In genomic region chr6:6909586-6909985, GRCm38 (mm10) we compare ENCODE assay signal across 12 mouse cellular contexts. TPM values are rescaled to one million over a fixed set of nuclear protein-coding genes. Genes with fewer than 3 reads are reported as not detected.
DNase-seq lines count a peak whose midpoint lies in the region; ATAC-seq and TF ChIP-seq lines count a peak whose summit lies in the region.
"Had no signal": no experiment of that assay in that cellular context is flagged by ENCODE, and none has a peak within 500 bp of the region (broad histone marks: within the 10 kb centered on the region; RNA-seq: fewer than 3 reads in every experiment).

No protein-coding gene starts in this region.

- no peaks in the 10 kb centered on the region for H3K27me3 ChIP-seq in lung, postnatal 0 days (replicated peaks; ENCODE audit: insufficient read depth, low read length)
- no peaks in the 10 kb centered on the region for H3K27me3 ChIP-seq in midbrain, embryonic 13.5 days
- H3K27me3 ChIP-seq in hindbrain, embryonic 12.5 days, result no peaks in the 10 kb centered on the region
- H3K27me3 ChIP-seq: embryonic facial prominence, embryonic 12.5 days; hindbrain, embryonic 13.5 days; stomach, embryonic 15.5 days had no signal

- H3K4me3 ChIP-seq in lung, postnatal 0 days (ENCODE audit: low read depth, low read length), result no peak overlapping the region
- H3K4me3 ChIP-seq in midbrain, embryonic 13.5 days (replicated peaks), result no peak overlapping the region
- no peak overlapping the region for H3K4me3 ChIP-seq in hindbrain, embryonic 12.5 days
- H3K4me3 ChIP-seq: embryonic facial prominence, embryonic 12.5 days; hindbrain, embryonic 13.5 days; stomach, embryonic 15.5 days had no signal

- TF ChIP-seq CTCF in lung, postnatal 0 days (IDR thresholded peaks at IDR 0.05), result no peak

- no peak overlapping the region for H3K4me2 ChIP-seq in lung, postnatal 0 days (replicated peaks; ENCODE audit: low read depth, low read length)
- H3K4me2 ChIP-seq in midbrain, embryonic 13.5 days (replicated peaks), result no peak overlapping the region
- H3K4me2 ChIP-seq in hindbrain, embryonic 12.5 days (replicated peaks), result no peak overlapping the region
- H3K4me2 ChIP-seq: embryonic facial prominence, embryonic 12.5 days; hindbrain, embryonic 13.5 days; stomach, embryonic 15.5 days had no signal

- WGBS in lung, postnatal 0 days, result 34% methylated on average over 8 of the region's 8 CpGs
- 80% methylated on average over 8 of the region's 8 CpGs for WGBS in midbrain, embryonic 13.5 days
- WGBS in hindbrain, embryonic 12.5 days, result 85% methylated on average over 8 of the region's 8 CpGs

- no peak overlapping the region for H3K9ac ChIP-seq in lung, postnatal 0 days (replicated peaks; ENCODE audit: low read depth)
- H3K9ac ChIP-seq in midbrain, embryonic 13.5 days (replicated peaks), result no peak overlapping the region
- H3K9ac ChIP-seq in hindbrain, embryonic 12.5 days, result no peak overlapping the region
- H3K9ac ChIP-seq: embryonic facial prominence, embryonic 12.5 days; hindbrain, embryonic 13.5 days; stomach, embryonic 15.5 days had no signal

- TF ChIP-seq EP300 in lung, postnatal 0 days (IDR thresholded peaks at IDR 0.05), result no peak

- no peak; the same call in 1 of the 2 replicates for ATAC-seq in lung, postnatal 0 days
- no peak for ATAC-seq in midbrain, embryonic 13.5 days
- no peak for ATAC-seq in hindbrain, embryonic 12.5 days (ENCODE audit: low FRiP score)

- peak; percentile 26 for DNase-seq in Muller cell, postnatal 12 days (ENCODE audit: inconsistent ontology term)
- peak; percentile 7 to 38 for DNase-seq in adrenal gland, adult 18-20 months (ENCODE audit: low spot score in 2 of 2)
- peak; percentile 69 to 86 for DNase-seq in heart, adult 9 months (ENCODE audit: low spot score in 2 of 2)
- peak; percentile 59 for DNase-seq in lung, postnatal 0 days (ENCODE audit: low spot score)
- DNase-seq in natural killer cell, adult 2 months (ENCODE audit: low spot score in 2 of 2), result no peak
- DNase-seq in right cerebral cortex, postnatal 4 days, result no peak
- DNase-seq: left cerebral cortex, postnatal 4 days had no signal

- no peaks in the 10 kb centered on the region for H3K9me3 ChIP-seq in lung, postnatal 0 days (ENCODE audit: low read length)
- no peaks in the 10 kb centered on the region for H3K9me3 ChIP-seq in midbrain, embryonic 13.5 days
- no peaks in the 10 kb centered on the region for H3K9me3 ChIP-seq in hindbrain, embryonic 12.5 days (replicated peaks)
- H3K9me3 ChIP-seq: embryonic facial prominence, embryonic 12.5 days; hindbrain, embryonic 13.5 days; stomach, embryonic 15.5 days had no signal

- H3K4me1 ChIP-seq in lung, postnatal 0 days (ENCODE audit: insufficient read depth, low read depth, low read length), result no peaks in the 10 kb centered on the region
- H3K4me1 ChIP-seq in midbrain, embryonic 13.5 days (replicated peaks), result no peaks in the 10 kb centered on the region
- no peaks in the 10 kb centered on the region for H3K4me1 ChIP-seq in hindbrain, embryonic 12.5 days
- H3K4me1 ChIP-seq: embryonic facial prominence, embryonic 12.5 days; hindbrain, embryonic 13.5 days; stomach, embryonic 15.5 days had no signal

- H3K27ac ChIP-seq in lung, postnatal 0 days (ENCODE audit: low read length), result no peak overlapping the region
- H3K27ac ChIP-seq in midbrain, embryonic 13.5 days, result no peak overlapping the region
- no peak overlapping the region for H3K27ac ChIP-seq in hindbrain, embryonic 12.5 days
- H3K27ac ChIP-seq: embryonic facial prominence, embryonic 12.5 days; hindbrain, embryonic 13.5 days; stomach, embryonic 15.5 days had no signal

- H3K36me3 ChIP-seq in lung, postnatal 0 days (ENCODE audit: insufficient read depth, low read length), result no peaks in the 10 kb centered on the region
- H3K36me3 ChIP-seq in midbrain, embryonic 13.5 days, result no peaks in the 10 kb centered on the region
- H3K36me3 ChIP-seq in hindbrain, embryonic 12.5 days, result no peaks in the 10 kb centered on the region
- H3K36me3 ChIP-seq: embryonic facial prominence, embryonic 12.5 days; hindbrain, embryonic 13.5 days; stomach, embryonic 15.5 days had no signal

RNA-seq across cellular contexts. Expression of gene Dlx5, which starts 27.7 kb away (rescaled TPM):
- under 1 TPM in 1 of 2 experiments, not detected in 1; 0.40 TPM for total RNA-seq in adrenal gland, adult 18-20 months (2021)
- polyA plus RNA-seq in lung, postnatal 0 days (2015; fragmentation: Nextera tagmentation; extraction: Ambion mirVana), result not detected in 2 replicates
- 22.4 and 22.9 TPM in 2 replicates for polyA plus RNA-seq in midbrain, embryonic 13.5 days (2015; fragmentation: Nextera tagmentation; extraction: Ambion mirVana)
- 10.7 and 19.2 TPM in 2 replicates for polyA plus RNA-seq in hindbrain, embryonic 12.5 days (2016; fragmentation: Nextera tagmentation; extraction: Ambion mirVana)

RNA-seq across cellular contexts. Expression of gene Sdhaf3, which starts 46.2 kb away (rescaled TPM):
- total RNA-seq in adrenal gland, adult 18-20 months (2021), result 1 to 10 TPM; 5.2 to 6.9 TPM
- 3.0 and 3.3 TPM in 2 replicates for polyA plus RNA-seq in lung, postnatal 0 days (2015; fragmentation: Nextera tagmentation; extraction: Ambion mirVana)
- polyA plus RNA-seq in midbrain, embryonic 13.5 days (2015; fragmentation: Nextera tagmentation; extraction: Ambion mirVana), result 7.1 and 8.5 TPM in 2 replicates
- polyA plus RNA-seq in hindbrain, embryonic 12.5 days (2016; fragmentation: Nextera tagmentation; extraction: Ambion mirVana), result 6.5 and 7.9 TPM in 2 replicates

RNA-seq across cellular contexts. Expression of gene Dlx6, which starts 46.5 kb away (rescaled TPM):
- total RNA-seq in adrenal gland, adult 18-20 months (2021), result not detected
- polyA plus RNA-seq in lung, postnatal 0 days (2015; fragmentation: Nextera tagmentation; extraction: Ambion mirVana), result not detected in 2 replicates
- 3.1 and 4.4 TPM in 2 replicates for polyA plus RNA-seq in midbrain, embryonic 13.5 days (2015; fragmentation: Nextera tagmentation; extraction: Ambion mirVana)
- polyA plus RNA-seq in hindbrain, embryonic 12.5 days (2016; fragmentation: Nextera tagmentation; extraction: Ambion mirVana), result 1.0 and 2.6 TPM in 2 replicates
- polyA plus RNA-seq: hindbrain, embryonic 13.5 days had no signal

Comparison
In these comparisons a context has a peak if more than half of its experiments do, and no peak if none do; other contexts are left out.
1. DNase-seq: peak in Muller cell, postnatal 12 days (single experiment), adrenal gland, adult 18-20 months (2 of 2), heart, adult 9 months (2 of 2) and lung, postnatal 0 days (single experiment); none in natural killer cell, adult 2 months (0 of 2) and right cerebral cortex, postnatal 4 days (single experiment).
2. RNA of gene Dlx5, which starts 27.7 kb away (polyA plus RNA-seq): 22.4 to 22.9 TPM in midbrain, embryonic 13.5 days and 10.7 to 19.2 TPM in hindbrain, embryonic 12.5 days; not detected in lung, postnatal 0 days; every median in the first group is over 10 times any median in the second.